Mouse (Mus musculus): ENCODE data around the gene Map3k5. TPM values are rescaled to one million over a fixed set of nuclear protein-coding genes. Genes with fewer than 3 reads are reported as not detected.
"Not testable (repeated sequence)": the region's sequence is repeated elsewhere in the genome, so short reads cannot be mapped to it uniquely, and the experiment has no call there.

Map3k5 gene
- polyA plus RNA-seq, 1 experiment: not detected

DNA sequence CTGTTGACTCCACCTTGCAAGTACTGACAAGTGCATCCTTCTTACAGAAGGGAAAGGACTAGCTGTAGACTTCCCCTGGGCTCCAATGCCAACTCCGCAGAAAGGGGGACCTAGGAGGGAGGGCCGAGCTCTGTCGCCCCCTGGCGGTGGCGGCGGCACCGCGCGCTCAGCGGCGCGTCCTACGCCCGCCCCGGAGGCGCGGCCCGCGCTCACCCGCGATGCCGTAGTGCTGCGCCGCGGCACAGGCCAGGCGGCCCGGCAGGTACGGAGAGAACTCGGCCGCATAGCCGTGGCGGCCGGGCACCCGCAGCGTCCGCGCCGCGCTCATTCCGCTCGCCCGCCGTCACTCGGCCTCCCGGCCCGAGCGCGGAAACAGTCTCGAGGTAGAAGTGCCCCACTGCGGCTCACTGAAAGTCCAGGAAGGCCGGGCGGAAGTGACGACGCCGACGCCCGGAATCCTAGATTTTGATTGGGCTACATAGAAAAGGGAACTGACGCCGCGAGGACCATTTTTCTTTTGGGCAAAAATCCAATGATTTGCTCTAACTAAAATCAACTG is 26.9 kb upstream of the Map3k5 start, which contains the start of gene Pex7:
Pex7 (minus strand) TSS at position 444 of the 559 bp plus-strand sequence.
- H3K4me1 ChIP-seq (ENCODE audit: control insufficient read depth): peaks cover 7% of the 10 kb centered on the region
- H3K4me3 ChIP-seq (replicated peaks): peak within 1 kb of the TSS; percentile 84
- TF ChIP-seq TAL1 (IDR thresholded peaks at IDR 0.05; ENCODE audit: low read length) (no peak), GATA1 (IDR thresholded peaks at IDR 0.05; ENCODE audit: low read length) (no peak)
- peaks cover 5% of the 10 kb centered on the region for H3K36me3 ChIP-seq (ENCODE audit: control insufficient read depth)
- H3K27me3 ChIP-seq (ENCODE audit: control insufficient read depth): no peaks in the 10 kb centered on the region
- no peaks in the 10 kb centered on the region for H3K9me3 ChIP-seq (ENCODE audit: control insufficient read depth, low read length)

DNA sequence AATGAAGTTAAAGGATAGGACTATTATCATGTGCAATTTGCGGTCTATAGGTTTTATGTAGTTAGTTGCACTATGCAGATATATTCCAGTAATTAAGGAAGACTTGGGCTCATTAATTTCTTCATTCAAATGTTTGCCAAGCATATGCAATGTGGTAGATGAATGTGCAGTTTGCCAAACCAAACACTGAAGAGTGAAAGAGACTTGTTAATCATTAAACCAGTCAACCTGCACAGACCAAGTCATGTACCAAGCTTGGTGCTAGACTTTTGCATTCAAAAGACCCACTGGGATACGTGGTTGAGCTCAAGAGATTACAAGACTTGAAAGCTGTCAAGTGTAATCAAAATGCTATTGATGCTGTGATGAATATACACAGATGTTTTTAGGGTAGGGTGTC is 26.2 kb upstream of the Map3k5 start:
- H3K4me1 ChIP-seq (ENCODE audit: control insufficient read depth): peaks cover 7% of the 10 kb centered on the region
- peaks cover 5% of the 10 kb centered on the region for H3K36me3 ChIP-seq (ENCODE audit: control insufficient read depth)
- H3K27me3 ChIP-seq (ENCODE audit: control insufficient read depth): no peaks in the 10 kb centered on the region
- no peak for TF ChIP-seq TAL1 (IDR thresholded peaks at IDR 0.05; ENCODE audit: low read length)
- no peak for TF ChIP-seq GATA1 (IDR thresholded peaks at IDR 0.05; ENCODE audit: low read length)
- H3K9me3 ChIP-seq (ENCODE audit: control insufficient read depth, low read length): no peaks in the 10 kb centered on the region
- H3K4me3 ChIP-seq (replicated peaks): peak overlapping the region; percentile 84

DNA sequence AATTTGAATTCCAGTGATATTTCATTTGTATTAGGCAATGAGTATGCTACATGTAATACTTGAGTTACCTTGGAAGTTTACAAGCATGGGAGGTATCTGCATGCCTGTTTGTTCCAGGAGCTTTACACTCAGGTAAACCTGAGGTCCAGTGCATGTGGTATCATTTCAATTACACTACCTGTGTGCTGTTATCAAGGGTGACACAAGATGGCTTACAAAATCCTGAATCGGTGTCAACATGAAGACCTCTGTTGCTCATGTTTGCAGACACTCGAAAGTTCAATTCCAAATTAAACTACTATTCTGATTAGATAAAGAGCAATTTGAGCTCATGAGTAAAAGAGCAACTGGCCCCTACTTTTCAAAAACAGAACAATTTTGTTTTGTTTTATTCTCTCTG is 23.8 kb upstream of the Map3k5 start:
- H3K4me1 ChIP-seq (ENCODE audit: control insufficient read depth): peaks cover 7% of the 10 kb centered on the region
- TF ChIP-seq GATA1 (IDR thresholded peaks at IDR 0.05; ENCODE audit: low read length) (no peak), TAL1 (IDR thresholded peaks at IDR 0.05; ENCODE audit: low read length) (no peak)
- no peaks in the 10 kb centered on the region for H3K9me3 ChIP-seq (ENCODE audit: control insufficient read depth, low read length)
- H3K36me3 ChIP-seq (ENCODE audit: control insufficient read depth): no peaks in the 10 kb centered on the region
- H3K27me3 ChIP-seq (ENCODE audit: control insufficient read depth): no peaks in the 10 kb centered on the region
- H3K4me3 ChIP-seq (replicated peaks): no peak overlapping the region

DNA sequence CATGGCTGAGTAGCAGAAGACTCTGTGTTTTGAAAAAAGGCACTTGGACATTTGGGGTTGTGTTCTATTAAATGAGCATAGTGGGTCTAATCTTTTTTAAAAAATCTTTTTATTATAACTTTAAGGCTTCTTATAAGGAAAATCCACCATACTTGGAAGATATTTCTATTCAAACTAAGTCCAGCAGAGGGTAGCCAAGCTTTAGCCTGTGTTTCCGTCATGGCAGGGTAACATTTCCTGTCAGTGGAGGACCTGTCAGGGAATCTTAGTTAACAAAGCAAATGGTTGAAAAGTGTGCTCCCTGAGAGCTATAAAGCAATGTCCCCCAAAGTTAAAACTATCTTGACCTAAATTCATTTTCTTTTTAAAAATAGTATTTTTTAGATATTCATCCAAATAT is 22.7 kb upstream of the Map3k5 start:
- TF ChIP-seq TAL1 (IDR thresholded peaks at IDR 0.05; ENCODE audit: low read length): no peak
- no peak for TF ChIP-seq GATA1 (IDR thresholded peaks at IDR 0.05; ENCODE audit: low read length)
- Histone ChIP-seq H3K4me3 (replicated peaks) (no peak overlapping the region), H3K4me1 (ENCODE audit: control insufficient read depth) (peaks cover 5% of the 10 kb centered on the region), H3K27me3 (ENCODE audit: control insufficient read depth) (no peaks in the 10 kb centered on the region), H3K9me3 (ENCODE audit: control insufficient read depth, low read length) (no peaks in the 10 kb centered on the region), H3K36me3 (ENCODE audit: control insufficient read depth) (no peaks in the 10 kb centered on the region)

DNA sequence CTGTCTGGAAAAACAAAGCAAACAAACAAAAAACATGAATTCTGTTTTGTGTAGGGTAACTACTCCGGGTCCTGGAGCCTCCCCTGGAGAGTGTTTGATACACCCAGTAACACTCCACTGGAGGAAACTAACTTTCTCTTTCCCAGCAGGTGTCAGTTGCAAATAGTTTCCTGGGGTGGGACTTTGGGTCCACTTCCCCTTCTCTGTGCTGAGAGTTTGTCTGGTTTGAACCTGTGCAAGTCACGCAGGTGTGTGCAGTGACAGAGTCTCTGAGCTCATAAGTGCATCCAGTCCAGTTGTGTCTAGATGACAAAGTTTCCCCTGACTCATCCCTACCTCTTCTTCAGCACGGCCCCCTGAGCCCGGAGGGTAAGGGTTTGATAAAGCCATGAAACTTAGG is 20.5 kb upstream of the Map3k5 start:
- H3K36me3 ChIP-seq (ENCODE audit: control insufficient read depth): no peaks in the 10 kb centered on the region
- TF ChIP-seq GATA1 (IDR thresholded peaks at IDR 0.05; ENCODE audit: low read length) (no peak), TAL1 (IDR thresholded peaks at IDR 0.05; ENCODE audit: low read length) (no peak)
- H3K4me1 ChIP-seq (ENCODE audit: control insufficient read depth): no peaks in the 10 kb centered on the region
- H3K4me3 ChIP-seq (replicated peaks): no peak overlapping the region
- no peaks in the 10 kb centered on the region for H3K27me3 ChIP-seq (ENCODE audit: control insufficient read depth)
- H3K9me3 ChIP-seq (ENCODE audit: control insufficient read depth, low read length): no peaks in the 10 kb centered on the region

DNA sequence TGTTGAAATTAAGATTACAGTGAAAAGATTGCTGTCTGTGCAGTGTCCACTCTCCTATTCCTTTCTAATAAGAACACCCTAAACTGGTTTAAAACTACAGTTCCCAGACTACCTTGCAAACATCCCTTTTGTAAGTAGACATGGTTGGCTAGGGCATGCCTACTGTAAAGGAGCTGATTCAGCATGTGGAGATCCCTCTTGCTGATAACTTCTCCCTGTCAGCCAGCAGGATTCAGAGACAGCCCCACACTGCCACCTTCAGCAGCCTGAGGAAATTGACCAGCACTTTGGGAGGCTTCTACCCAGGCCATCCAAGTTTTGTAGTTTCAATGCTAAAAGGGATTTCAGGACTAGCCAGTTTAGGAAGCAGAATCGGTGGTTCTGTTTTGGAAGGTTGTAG is 19.0 kb upstream of the Map3k5 start:
- H3K36me3 ChIP-seq (ENCODE audit: control insufficient read depth): no peaks in the 10 kb centered on the region
- no peaks in the 10 kb centered on the region for H3K4me1 ChIP-seq (ENCODE audit: control insufficient read depth)
- H3K9me3 ChIP-seq (ENCODE audit: control insufficient read depth, low read length): no peaks in the 10 kb centered on the region
- TF ChIP-seq TAL1 (IDR thresholded peaks at IDR 0.05; ENCODE audit: low read length): no peak
- 0 out of 2 replicates have a peak, but pooled peaks have one; percentile 7 for TF ChIP-seq GATA1 (IDR thresholded peaks at IDR 0.05; ENCODE audit: low read length)
- no peaks in the 10 kb centered on the region for H3K27me3 ChIP-seq (ENCODE audit: control insufficient read depth)
- no peak overlapping the region for H3K4me3 ChIP-seq (replicated peaks)

DNA sequence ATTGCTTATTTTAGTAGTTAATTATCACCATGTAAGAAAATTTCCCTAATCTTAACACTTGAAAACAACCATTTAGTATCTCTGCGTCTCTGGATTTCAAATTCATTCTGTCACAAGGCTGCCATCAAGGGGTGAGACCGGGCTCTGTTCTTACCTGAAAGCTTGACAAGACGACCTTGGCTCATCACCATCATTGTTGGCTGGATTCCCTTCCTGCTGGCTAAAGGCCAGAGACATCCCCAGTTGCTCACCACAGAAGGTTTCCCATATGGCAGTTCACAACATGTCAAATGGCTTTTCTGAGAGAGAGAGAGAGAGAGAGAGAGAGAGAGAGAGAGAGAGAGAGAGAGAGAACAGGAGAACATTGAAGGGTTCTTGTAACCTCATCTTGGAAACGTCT is 11.9 kb upstream of the Map3k5 start:
- Histone ChIP-seq H3K9me3 (ENCODE audit: control insufficient read depth, low read length) (no peaks in the 10 kb centered on the region), H3K36me3 (ENCODE audit: control insufficient read depth) (no peaks in the 10 kb centered on the region), H3K4me1 (ENCODE audit: control insufficient read depth) (no peaks in the 10 kb centered on the region), H3K4me3 (replicated peaks) (no peak overlapping the region), H3K27me3 (ENCODE audit: control insufficient read depth) (no peaks in the 10 kb centered on the region)
- no peak for TF ChIP-seq GATA1 (IDR thresholded peaks at IDR 0.05; ENCODE audit: low read length)
- TF ChIP-seq TAL1 (IDR thresholded peaks at IDR 0.05; ENCODE audit: low read length): no peak

DNA sequence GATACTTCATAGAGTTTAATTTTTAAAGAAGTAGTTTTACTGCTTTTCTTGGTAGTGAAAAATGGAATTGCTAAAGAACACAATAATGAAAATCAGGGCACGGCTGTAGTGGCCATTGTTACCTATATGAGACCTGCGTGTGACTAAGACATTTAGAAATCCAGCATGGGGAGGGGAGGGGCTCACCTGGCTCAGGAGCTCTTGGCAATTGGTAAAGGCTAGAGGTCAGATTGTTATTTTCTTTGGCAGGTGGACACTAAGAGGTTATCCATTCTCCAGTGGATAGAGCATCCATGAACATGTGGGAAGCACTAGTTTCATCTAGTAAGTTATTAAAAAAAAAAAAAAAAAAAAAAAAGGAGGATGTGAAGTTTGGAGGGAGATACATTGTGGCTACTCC is 10.0 kb upstream of the Map3k5 start:
- Histone ChIP-seq H3K27me3 (ENCODE audit: control insufficient read depth) (no peaks in the 10 kb centered on the region), H3K4me1 (ENCODE audit: control insufficient read depth) (no peaks in the 10 kb centered on the region), H3K4me3 (replicated peaks) (no peak overlapping the region), H3K36me3 (ENCODE audit: control insufficient read depth) (no peaks in the 10 kb centered on the region), H3K9me3 (ENCODE audit: control insufficient read depth, low read length) (no peaks in the 10 kb centered on the region)
- TF ChIP-seq GATA1 (IDR thresholded peaks at IDR 0.05; ENCODE audit: low read length) (no peak), TAL1 (IDR thresholded peaks at IDR 0.05; ENCODE audit: low read length) (no peak)

DNA sequence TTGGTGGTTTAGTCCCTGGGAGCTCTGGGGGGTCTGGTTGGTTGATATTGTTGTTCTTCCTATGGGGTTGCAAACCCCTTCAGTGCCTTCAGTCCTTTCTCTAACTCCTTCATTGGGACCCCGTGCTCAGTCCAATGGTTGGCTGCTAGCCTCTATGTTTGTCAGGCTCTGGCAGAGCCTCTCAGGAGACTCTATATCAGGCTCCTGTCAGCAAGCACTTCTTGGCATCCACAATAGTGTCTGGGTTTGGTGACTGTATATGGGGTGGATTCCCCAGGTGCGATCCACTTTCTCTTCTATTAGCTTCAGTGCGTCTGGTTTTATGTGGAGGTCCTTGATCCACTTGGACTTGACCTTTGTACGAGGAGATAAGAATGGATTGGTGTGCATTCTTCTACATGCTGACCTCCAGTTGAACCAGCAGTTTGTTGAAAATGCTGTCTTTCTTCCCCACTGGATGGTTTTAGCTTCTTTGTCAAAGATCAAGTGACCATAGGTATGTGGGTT is 7.8 kb upstream of the Map3k5 start:
- H3K36me3 ChIP-seq (ENCODE audit: control insufficient read depth); H3K4me1 ChIP-seq (ENCODE audit: control insufficient read depth); H3K27me3 ChIP-seq (ENCODE audit: control insufficient read depth): not testable (repeated sequence)

DNA sequence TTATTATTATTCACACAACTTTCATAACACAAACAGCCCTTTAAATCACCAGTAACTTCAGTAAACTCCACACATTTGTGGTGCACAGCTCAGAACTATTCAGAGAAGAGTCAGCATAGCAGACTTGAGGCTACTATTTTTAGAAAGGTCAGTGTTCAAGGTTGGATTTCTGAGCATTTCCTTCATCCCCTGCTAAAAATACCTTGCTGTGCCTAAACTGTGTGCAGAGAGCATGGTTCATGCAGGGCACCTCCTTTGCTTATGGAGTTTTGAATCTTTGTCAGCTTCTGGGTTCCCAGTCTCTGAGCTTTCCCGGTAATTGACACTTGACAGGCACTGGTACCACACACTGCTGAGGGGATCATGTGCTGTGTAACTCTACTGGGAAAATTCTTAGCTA is 6.1 kb upstream of the Map3k5 start:
- Histone ChIP-seq H3K4me1 (ENCODE audit: control insufficient read depth) (no peaks in the 10 kb centered on the region), H3K9me3 (ENCODE audit: control insufficient read depth, low read length) (no peaks in the 10 kb centered on the region), H3K36me3 (ENCODE audit: control insufficient read depth) (no peaks in the 10 kb centered on the region), H3K4me3 (replicated peaks) (no peak overlapping the region), H3K27me3 (ENCODE audit: control insufficient read depth) (peaks cover 15% of the 10 kb centered on the region)
- TF ChIP-seq TAL1 (IDR thresholded peaks at IDR 0.05; ENCODE audit: low read length) (no peak), GATA1 (IDR thresholded peaks at IDR 0.05; ENCODE audit: low read length) (no peak)

More for the DNA sequence above, 7.8 kb upstream of the Map3k5 start:
- H3K4me3 ChIP-seq (replicated peaks); H3K9me3 ChIP-seq (ENCODE audit: control insufficient read depth, low read length): not testable (repeated sequence)
